ENCODE assay signal across 26 mouse cellular contexts in genomic region chr14:93274767-93275166, GRCm38 (mm10).
DNase-seq lines count a peak whose midpoint lies in the region; TF ChIP-seq lines count a peak whose summit lies in the region.
"Had no signal": no experiment of that assay in that cellular context is flagged by ENCODE, and none has a peak within 500 bp of the region (broad histone marks: within the 10 kb centered on the region; RNA-seq: fewer than 3 reads in every experiment).

No protein-coding gene starts in this region.

- no peak overlapping the region for H3K27ac ChIP-seq in left cerebral cortex, adult 2 months
- H3K27ac ChIP-seq: embryonic facial prominence, embryonic 10.5 days; embryonic facial prominence, embryonic 13.5 days; forebrain, embryonic 12.5 days; forebrain, embryonic 15.5 days; heart, adult 2 months; heart, embryonic 10.5 days; heart, embryonic 13.5 days; hindbrain, embryonic 14.5 days; hindbrain, postnatal 0 days had no signal

- DNase-seq in frontal cortex, adult 2 months (ENCODE audit: extremely low spot score in 1 of 2, low spot score in 1 of 2) = peak; percentile 4 to 31
- no peak for DNase-seq in frontal cortex, postnatal 10 days (ENCODE audit: low spot score in 2 of 2)
- DNase-seq in left cerebral cortex, postnatal 36 days (ENCODE audit: low spot score in 2 of 2) = peak; percentile 10 to 30
- no peak for DNase-seq in left cerebral cortex, adult 2 months (ENCODE audit: extremely low spot score in 1 of 2, low spot score in 2 of 2)
- DNase-seq in brain, adult 2 months (ENCODE audit: low read depth, low spot score) = peak; percentile 49
- peak; percentile 39 for DNase-seq in telencephalon, adult 2 months (ENCODE audit: low read depth, low spot score)
- DNase-seq: adrenal gland, adult 2 months; adrenal gland, postnatal 14 days; cerebellum, adult 11-12 months; cerebellum, adult 8-10 months; cerebellum, postnatal 10 days; cerebellum, postnatal 36 days; embryo, embryonic 11 days; gastrocnemius, postnatal 25 days; heart, adult 2 months; heart, postnatal 14 days; heart, postnatal 4 days had no signal

- no peak overlapping the region for H3K4me3 ChIP-seq in left cerebral cortex, adult 2 months
- H3K4me3 ChIP-seq: embryonic facial prominence, embryonic 10.5 days; embryonic facial prominence, embryonic 13.5 days; erythroblast, embryonic 14.5 days; forebrain, embryonic 12.5 days; forebrain, embryonic 15.5 days; heart, adult 2 months; heart, embryonic 10.5 days; heart, embryonic 13.5 days had no signal

- intact Hi-C loops in left cerebral cortex, postnatal 36 days (cut with DNase I) = no loop called here
- intact Hi-C loops in left cerebral cortex, adult 2 months (cut with DNase I) = no loop called here

- TF ChIP-seq CTCF in left cerebral cortex, adult 2 months (IDR thresholded peaks at IDR 0.05) = no peak

Comparison
In these comparisons a context has a peak if more than half of its experiments do, and no peak if none do; other contexts are left out.
1. DNase-seq: peak in frontal cortex, adult 2 months (2 of 2), left cerebral cortex, postnatal 36 days (2 of 2), brain, adult 2 months (single experiment) and telencephalon, adult 2 months (single experiment); none in frontal cortex, postnatal 10 days (0 of 2) and left cerebral cortex, adult 2 months (0 of 2).